Mouse (Mus musculus): ENCODE measurements at regions not wholly inside any gene's neighbourhood (a gene's known extent, or its start where the extent isn't known, plus 50 kb on each side); places are given as distances from the start of the nearest gene placed in this dataset.

DNA sequence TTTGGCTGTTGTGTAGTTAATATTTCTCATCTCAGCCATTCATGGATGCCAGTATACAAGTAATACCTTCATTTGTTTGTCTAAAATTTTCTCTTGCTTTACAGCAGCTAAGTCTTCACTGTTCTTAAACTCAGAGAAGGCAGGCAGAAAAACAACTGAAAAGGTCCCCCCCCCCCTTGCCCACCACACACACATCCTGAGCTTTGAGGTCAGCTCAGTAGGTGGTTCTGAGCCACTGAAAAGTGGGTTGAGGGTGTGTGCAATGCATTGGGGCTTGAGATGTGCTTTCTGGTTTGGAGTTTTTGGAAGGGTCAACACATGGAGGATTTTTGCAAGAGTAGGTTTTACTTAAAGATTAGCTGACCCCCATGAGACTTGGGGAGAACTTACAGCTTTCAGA, 136.1 kb upstream of the Slco3a1 start:
- DNase-seq (ENCODE audit: low read depth, low spot score): no peak

- no peak for DNase-seq (ENCODE audit: low read depth, low spot score)
Observed at GRCm38 (mm10) chr7:74688116-74688702, 133.6 kb upstream of the Slco3a1 start.

DNA sequence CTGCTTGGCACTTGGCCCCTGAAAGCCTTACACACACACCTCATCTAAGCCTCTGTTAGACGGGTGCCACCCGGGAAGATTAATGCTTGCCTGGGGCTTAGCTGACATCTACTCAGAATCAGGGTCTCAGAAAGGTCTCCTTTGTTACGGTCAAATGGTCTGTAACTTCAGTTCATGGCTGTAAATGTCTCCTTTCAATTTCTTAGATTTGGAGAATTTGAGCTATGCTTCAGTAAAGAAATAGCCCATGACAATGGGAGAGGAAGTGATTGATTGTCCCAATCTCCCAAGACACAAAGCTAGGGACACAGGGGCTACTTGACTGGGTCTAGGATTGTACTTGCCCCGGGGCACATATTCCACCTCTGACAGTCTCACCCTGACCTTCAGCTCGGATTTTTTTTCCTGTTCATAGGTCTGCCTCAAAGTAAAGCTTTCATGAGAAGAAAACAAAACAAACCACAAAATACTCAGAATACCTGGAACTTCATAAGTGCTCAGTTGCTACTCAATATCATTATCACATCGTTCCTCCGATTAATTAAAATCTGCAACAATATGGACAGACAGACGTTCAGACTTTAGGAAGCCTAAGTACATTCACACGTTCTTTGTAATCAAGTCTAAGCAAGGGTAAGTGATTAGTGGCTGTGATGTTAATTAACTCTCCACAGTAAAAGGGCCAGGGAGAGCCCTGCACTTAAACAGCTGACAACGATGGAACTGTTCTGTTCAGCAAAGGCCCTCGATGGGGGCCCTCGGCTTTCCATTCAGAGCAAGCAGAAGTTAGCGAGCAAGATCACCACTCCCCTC, 132.9 kb upstream of the Slco3a1 start:
- DNase-seq (ENCODE audit: low read depth, low spot score): no peak

DNA sequence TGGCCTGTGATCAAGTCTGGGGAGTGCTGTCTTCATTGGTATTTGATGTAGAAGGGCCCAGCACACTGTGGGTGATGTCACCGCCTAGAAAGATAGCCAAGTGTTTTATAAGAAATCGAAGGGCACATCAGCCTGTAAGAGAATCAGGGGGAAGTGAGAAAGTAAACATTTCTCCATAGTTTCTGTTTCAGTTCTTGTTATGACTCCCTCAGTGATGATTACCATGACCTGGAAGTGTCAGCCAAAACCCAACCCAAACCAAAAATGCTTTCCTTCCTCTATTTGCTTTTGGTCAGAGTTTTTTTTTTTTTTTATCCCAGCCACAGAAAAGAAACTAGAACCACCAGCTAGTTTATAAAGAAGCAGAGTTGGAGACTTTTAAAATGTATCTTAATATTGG, 129.4 kb upstream of the Slco3a1 start:
- DNase-seq (ENCODE audit: low read depth, low spot score): no peak

DNA sequence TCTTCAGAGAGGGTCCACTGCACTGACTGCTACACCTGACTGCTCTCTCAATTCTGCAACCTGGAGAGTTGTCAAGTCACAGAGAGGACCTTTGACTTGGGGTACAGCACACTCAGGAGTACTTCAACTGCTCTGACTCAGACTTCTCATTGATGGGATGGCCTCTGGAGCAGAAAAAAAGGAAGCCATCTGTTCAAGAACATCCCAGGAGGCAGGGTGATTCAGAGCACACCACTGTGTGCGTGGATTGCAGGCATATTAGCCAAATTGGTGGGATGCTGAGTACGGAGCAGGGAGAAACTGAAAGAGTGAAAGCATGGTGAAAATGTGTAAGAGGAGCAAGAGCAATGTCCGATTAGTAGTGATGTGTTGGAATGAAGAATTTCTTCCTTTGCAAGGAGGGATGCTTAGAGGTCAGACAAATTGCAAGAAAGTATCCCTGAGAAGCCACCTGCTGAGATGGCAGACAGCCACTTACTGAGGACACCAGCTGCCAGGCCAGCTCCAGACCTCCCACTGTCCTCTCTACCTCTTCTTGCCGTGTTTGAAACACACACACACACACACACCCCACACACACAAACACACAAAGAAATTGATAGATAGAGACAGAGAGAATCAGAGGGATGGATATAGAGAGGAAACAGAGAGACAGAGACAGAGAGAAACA, 119.2 kb upstream of the Slco3a1 start:
- DNase-seq (ENCODE audit: low read depth, low spot score): no peak

- DNase-seq (ENCODE audit: low read depth, low spot score): no peak
Observed at GRCm38 (mm10) chr7:74669110-74669509, 114.5 kb upstream of the Slco3a1 start.

DNA sequence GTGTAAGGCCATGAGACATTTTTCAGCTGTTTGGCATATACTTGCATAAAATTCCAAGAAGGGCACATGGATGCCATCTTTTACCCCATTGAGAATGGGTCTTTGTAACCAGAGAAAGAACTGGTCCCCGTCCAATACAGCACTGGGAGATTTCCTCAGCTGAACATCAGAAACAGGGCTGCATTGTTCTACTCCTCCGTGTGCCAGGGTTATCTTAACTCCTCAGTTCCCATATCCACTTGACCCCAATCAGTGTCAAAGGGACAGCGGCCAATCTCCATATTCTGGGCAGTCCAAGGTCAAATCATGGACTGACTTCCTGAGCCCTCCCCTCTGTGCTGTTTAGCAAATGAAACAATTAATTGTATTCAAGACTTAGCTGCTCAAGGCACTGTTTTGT, 112.5 kb upstream of the Slco3a1 start:
- DNase-seq (ENCODE audit: low read depth, low spot score): no peak

- DNase-seq (ENCODE audit: low read depth, low spot score): no peak
Observed at GRCm38 (mm10) chr7:74663820-74664219, 109.2 kb upstream of the Slco3a1 start.

- no peak for DNase-seq (ENCODE audit: low read depth, low spot score)
Observed at GRCm38 (mm10) chr7:74647310-74647709, 92.7 kb upstream of the Slco3a1 start.

DNA sequence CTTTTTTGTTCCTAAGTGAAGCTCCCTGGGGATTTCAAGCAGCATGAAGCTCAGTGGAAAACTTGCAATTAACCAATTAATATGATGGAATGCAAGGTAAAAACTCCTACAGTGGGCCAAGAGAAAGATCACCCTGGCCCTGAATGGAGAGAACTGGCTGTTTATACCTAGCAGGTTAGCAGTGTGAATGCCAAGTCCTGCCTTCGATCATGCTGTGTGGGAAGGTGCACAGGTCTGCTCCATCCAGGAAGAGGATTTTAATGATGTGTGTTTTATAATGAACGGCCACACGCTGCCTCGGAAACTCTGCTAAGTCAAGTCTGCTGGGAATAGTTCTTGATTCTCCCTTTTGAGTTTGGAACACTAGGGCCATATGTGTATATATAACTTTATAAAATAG, 85.6 kb upstream of the Slco3a1 start:
- no peak for DNase-seq (ENCODE audit: low read depth, low spot score)

GRCm38 (mm10) chr7:74632217-74632616, 77.6 kb upstream of the Slco3a1 start:
- DNase-seq (ENCODE audit: low read depth, low spot score): no peak

DNA sequence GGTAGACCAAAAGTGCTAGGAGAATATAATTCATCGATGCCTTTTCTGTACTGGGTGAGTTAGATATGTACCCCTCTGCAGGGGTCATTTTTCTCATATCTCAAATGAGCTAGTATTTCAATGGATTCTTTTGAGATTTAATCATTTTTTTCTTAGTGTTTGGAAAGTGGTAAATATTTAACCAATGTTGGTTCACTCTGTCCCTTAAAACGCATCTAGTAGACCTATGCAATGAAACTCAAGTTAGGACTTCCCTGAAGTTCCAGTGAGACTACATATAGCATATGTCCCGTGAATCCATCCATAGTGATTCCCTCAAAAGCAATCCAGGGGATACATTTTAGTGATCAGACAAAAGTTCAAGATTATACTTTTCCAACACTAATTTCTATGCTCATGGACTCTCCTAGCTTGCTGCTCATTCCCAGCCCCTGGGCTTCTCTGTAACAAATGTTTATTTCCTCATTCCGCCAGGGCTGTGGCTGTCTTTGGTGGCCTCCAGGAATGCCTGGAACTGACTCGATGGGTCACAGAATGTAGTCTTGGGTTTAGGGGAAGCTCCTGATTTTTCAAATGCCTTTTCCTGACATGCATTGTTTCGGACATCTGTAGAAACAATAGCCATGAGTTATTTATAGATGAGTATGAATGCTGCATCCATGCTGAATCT, 74.4 kb upstream of the Slco3a1 start:
- no peak for DNase-seq (ENCODE audit: low read depth, low spot score)

All from c-Kit-negative CD71-positive TER-119-positive erythroid progenitor cells, embryonic 14.5 days (primary cell).